Mouse (Mus musculus): ENCODE measurements around the gene Tmem273. TPM values are rescaled to one million over a fixed set of nuclear protein-coding genes. Genes with fewer than 3 reads are reported as not detected.

Tmem273 gene
- polyA plus RNA-seq, 1 experiment = 1.0 TPM

GRCm38 (mm10) chr14:32827994-32828650 is 42.4 kb downstream of the Tmem273 start:
- H3K27ac ChIP-seq (ENCODE audit: insufficient read depth, low read depth, low read length) = no peak overlapping the region
- WGBS = 49% methylated on average over 6 of the region's 6 CpGs
- DNase-seq = peak; percentile 29

GRCm38 (mm10) chr14:32833847-32834246 is 48.1 kb downstream of the Tmem273 start, which contains the start of gene Fam170b:
Fam170b (plus strand) TSS chr14:32833962.
- WGBS = 72% methylated on average over 8 of the region's 8 CpGs
- no peaks in the 10 kb centered on the region for H3K27me3 ChIP-seq (replicated peaks; ENCODE audit: control insufficient read depth, insufficient read depth, low read length)
- TF ChIP-seq POLR2A (IDR thresholded peaks at IDR 0.05; ENCODE audit: low read depth, low read length) = no peak
- no peak for TF ChIP-seq CTCF (conservative IDR thresholded peaks at IDR 0.05; ENCODE audit: insufficient read depth, insufficient read length, low read depth, low read length)

More at GRCm38 (mm10) chr14:32827994-32828650, 42.4 kb downstream of the Tmem273 start:
- Histone ChIP-seq H3K36me3 (ENCODE audit: control insufficient read depth, insufficient read depth, low read length) (no peaks in the 10 kb centered on the region), H3K4me3 (ENCODE audit: insufficient read depth, low read depth, low read length) (no peak overlapping the region), H3K27me3 (replicated peaks; ENCODE audit: control insufficient read depth, insufficient read depth, low read length) (no peaks in the 10 kb centered on the region), H3K4me1 (ENCODE audit: control insufficient read depth, insufficient read depth, low read length) (peaks cover 3% of the 10 kb centered on the region; the same call in 1 of the 2 replicates)
- TF ChIP-seq POLR2A (IDR thresholded peaks at IDR 0.05; ENCODE audit: low read depth, low read length) = no peak
- TF ChIP-seq CTCF (conservative IDR thresholded peaks at IDR 0.05; ENCODE audit: insufficient read depth, insufficient read length, low read depth, low read length) = no peak

GRCm38 (mm10) chr14:32835181-32835580 is 49.4 kb downstream of the Tmem273 start:
- no peak for TF ChIP-seq CTCF (conservative IDR thresholded peaks at IDR 0.05; ENCODE audit: insufficient read depth, insufficient read length, low read depth, low read length)
- no peak for TF ChIP-seq POLR2A (IDR thresholded peaks at IDR 0.05; ENCODE audit: low read depth, low read length)
- H3K27me3 ChIP-seq (replicated peaks; ENCODE audit: control insufficient read depth, insufficient read depth, low read length) = no peaks in the 10 kb centered on the region
- no peaks in the 10 kb centered on the region for H3K4me1 ChIP-seq (ENCODE audit: control insufficient read depth, insufficient read depth, low read length)
- H3K27ac ChIP-seq (ENCODE audit: insufficient read depth, low read depth, low read length) = no peak overlapping the region
- no peaks in the 10 kb centered on the region for H3K36me3 ChIP-seq (ENCODE audit: control insufficient read depth, insufficient read depth, low read length)
- no peak overlapping the region for H3K4me3 ChIP-seq (ENCODE audit: insufficient read depth, low read depth, low read length)
- WGBS = 85% methylated on average over 14 of the region's 14 CpGs
- DNase-seq = no peak

More at GRCm38 (mm10) chr14:32833847-32834246, 48.1 kb downstream of the Tmem273 start, which contains the start of gene Fam170b:
- H3K4me3 ChIP-seq (ENCODE audit: insufficient read depth, low read depth, low read length) = no peak within 1 kb of the TSS
- no peak for DNase-seq
- H3K36me3 ChIP-seq (ENCODE audit: control insufficient read depth, insufficient read depth, low read length) = no peaks in the 10 kb centered on the region
- no peaks in the 10 kb centered on the region for H3K4me1 ChIP-seq (ENCODE audit: control insufficient read depth, insufficient read depth, low read length)
- H3K27ac ChIP-seq (ENCODE audit: insufficient read depth, low read depth, low read length) = no peak within 1 kb of the TSS

GRCm38 (mm10) chr14:32835596-32835995 is 49.8 kb downstream of the Tmem273 start:
- Histone ChIP-seq H3K36me3 (ENCODE audit: control insufficient read depth, insufficient read depth, low read length) (no peaks in the 10 kb centered on the region), H3K27ac (ENCODE audit: insufficient read depth, low read depth, low read length) (no peak overlapping the region)
- 90% methylated on average over 14 of the region's 14 CpGs for WGBS

GRCm38 (mm10) chr14:32836191-32836590 is 50.4 kb downstream of the Tmem273 start:
- H3K4me1 ChIP-seq (ENCODE audit: control insufficient read depth, insufficient read depth, low read length) = no peaks in the 10 kb centered on the region
- WGBS = 93% methylated on average over 11 of the region's 11 CpGs
- H3K27ac ChIP-seq (ENCODE audit: insufficient read depth, low read depth, low read length) = no peak overlapping the region
- no peak overlapping the region for H3K4me3 ChIP-seq (ENCODE audit: insufficient read depth, low read depth, low read length)
- DNase-seq = no peak
- H3K27me3 ChIP-seq (replicated peaks; ENCODE audit: control insufficient read depth, insufficient read depth, low read length) = no peaks in the 10 kb centered on the region
- TF ChIP-seq CTCF (conservative IDR thresholded peaks at IDR 0.05; ENCODE audit: insufficient read depth, insufficient read length, low read depth, low read length) (no peak), POLR2A (IDR thresholded peaks at IDR 0.05; ENCODE audit: low read depth, low read length) (no peak)
- H3K36me3 ChIP-seq (ENCODE audit: control insufficient read depth, insufficient read depth, low read length) = no peaks in the 10 kb centered on the region

More at GRCm38 (mm10) chr14:32835596-32835995, 49.8 kb downstream of the Tmem273 start:
- Histone ChIP-seq H3K4me1 (ENCODE audit: control insufficient read depth, insufficient read depth, low read length) (no peaks in the 10 kb centered on the region), H3K4me3 (ENCODE audit: insufficient read depth, low read depth, low read length) (no peak overlapping the region), H3K27me3 (replicated peaks; ENCODE audit: control insufficient read depth, insufficient read depth, low read length) (no peaks in the 10 kb centered on the region)
- DNase-seq = no peak
- TF ChIP-seq CTCF (conservative IDR thresholded peaks at IDR 0.05; ENCODE audit: insufficient read depth, insufficient read length, low read depth, low read length) = no peak
- no peak for TF ChIP-seq POLR2A (IDR thresholded peaks at IDR 0.05; ENCODE audit: low read depth, low read length)

- no peak overlapping the region for H3K27ac ChIP-seq (ENCODE audit: insufficient read depth, low read depth, low read length)
- H3K4me3 ChIP-seq (ENCODE audit: insufficient read depth, low read depth, low read length) = no peak overlapping the region
- no peak for DNase-seq
- TF ChIP-seq CTCF (conservative IDR thresholded peaks at IDR 0.05; ENCODE audit: insufficient read depth, insufficient read length, low read depth, low read length) (no peak), POLR2A (IDR thresholded peaks at IDR 0.05; ENCODE audit: low read depth, low read length) (no peak)
- no peaks in the 10 kb centered on the region for H3K27me3 ChIP-seq (replicated peaks; ENCODE audit: control insufficient read depth, insufficient read depth, low read length)
- no peaks in the 10 kb centered on the region for H3K36me3 ChIP-seq (ENCODE audit: control insufficient read depth, insufficient read depth, low read length)
- H3K4me1 ChIP-seq (ENCODE audit: control insufficient read depth, insufficient read depth, low read length) = no peaks in the 10 kb centered on the region
Observed at GRCm38 (mm10) chr14:32842052-32842451, 56.3 kb downstream of the Tmem273 start.

GRCm38 (mm10) chr14:32854059-32854458 is 68.3 kb downstream of the Tmem273 start:
- WGBS = 92% methylated on average over 4 of the region's 4 CpGs
- H3K36me3 ChIP-seq (ENCODE audit: control insufficient read depth, insufficient read depth, low read length) = no peaks in the 10 kb centered on the region
- H3K4me3 ChIP-seq (ENCODE audit: insufficient read depth, low read depth, low read length) = no peak overlapping the region
- DNase-seq = no peak
- no peaks in the 10 kb centered on the region for H3K4me1 ChIP-seq (ENCODE audit: control insufficient read depth, insufficient read depth, low read length)
- TF ChIP-seq POLR2A (IDR thresholded peaks at IDR 0.05; ENCODE audit: low read depth, low read length) (no peak), CTCF (conservative IDR thresholded peaks at IDR 0.05; ENCODE audit: insufficient read depth, insufficient read length, low read depth, low read length) (no peak)
- no peak overlapping the region for H3K27ac ChIP-seq (ENCODE audit: insufficient read depth, low read depth, low read length)
- no peaks in the 10 kb centered on the region; the same call in 1 of the 2 replicates for H3K27me3 ChIP-seq (replicated peaks; ENCODE audit: control insufficient read depth, insufficient read depth, low read length)

Measured in kidney, adult 2 months (tissue).